Mouse (Mus musculus) erythroid progenitor cell, adult 5-6 weeks (primary cell): ENCODE measurements at regions not wholly inside any gene's neighbourhood (a gene's known extent, or its start where the extent isn't known, plus 50 kb on each side); places are given as distances from the start of the nearest gene placed in this dataset.

Source experiments
- ATAC-seq: replicated peaks from 2 replicates; pipeline ENCODE4 v1.8.0; 2016; ENCODE audit warnings: moderate number of reproducible peaks, mild to moderate bottlenecking, moderate TSS enrichment, inconsistent platforms; ENCODE audit not compliant: poor library complexity, low FRiP score, severe bottlenecking

- ATAC-seq, result no peak
Measured at GRCm38 (mm10) chr10:95725910-95726309, 52.7 kb upstream of the Anapc15-ps start.

GRCm38 (mm10) chr10:95725349-95725748 is 52.1 kb upstream of the Anapc15-ps start:
- no peak for ATAC-seq
